Mouse (Mus musculus): ENCODE measurements around the gene I830077J02Rik.
A peak's percentile ranks its signal among the peaks of the same experiment; 100 is the strongest.
"Not testable (repeated sequence)": the region's sequence is repeated elsewhere in the genome, so short reads cannot be mapped to it uniquely, and the experiment has no call there.

Gene I830077J02Rik

GRCm38 (mm10) chr3:105917656-105918354 lies 14.7 kb downstream of the I830077J02Rik start:
- DNase-seq, result no peak

GRCm38 (mm10) chr3:105916455-105916854 lies 16.0 kb downstream of the I830077J02Rik start:
- not testable (repeated sequence) for DNase-seq

GRCm38 (mm10) chr3:105915281-105915680 lies 17.2 kb downstream of the I830077J02Rik start:
- DNase-seq, result no peak

GRCm38 (mm10) chr3:105913839-105914681 lies 18.4 kb downstream of the I830077J02Rik start:
- no peak for DNase-seq

- no peak for DNase-seq
These were observed 20.2 kb downstream of the I830077J02Rik start for GRCm38 (mm10) chr3:105912097-105912880.

- DNase-seq, result no peak
These were observed 21.8 kb downstream of the I830077J02Rik start for GRCm38 (mm10) chr3:105910519-105911190.

- DNase-seq, result no peak
These were observed 23.5 kb downstream of the I830077J02Rik start for GRCm38 (mm10) chr3:105908976-105909375.

- no peak for DNase-seq
These were observed 24.4 kb downstream of the I830077J02Rik start for GRCm38 (mm10) chr3:105907956-105908655.

- no peak for DNase-seq
These were observed 27.7 kb downstream of the I830077J02Rik start for GRCm38 (mm10) chr3:105904721-105905120.

GRCm38 (mm10) chr3:105904213-105904612 lies 28.3 kb downstream of the I830077J02Rik start:
- DNase-seq, result no peak

- DNase-seq, result no peak
These were observed 31.0 kb downstream of the I830077J02Rik start for GRCm38 (mm10) chr3:105901468-105901867.

GRCm38 (mm10) chr3:105900716-105901115 lies 31.7 kb downstream of the I830077J02Rik start:
- DNase-seq, result no peak

- no peak for DNase-seq
These were observed 32.2 kb downstream of the I830077J02Rik start for GRCm38 (mm10) chr3:105900266-105900665.

- DNase-seq, result peak; percentile 77
These were observed 32.9 kb downstream of the I830077J02Rik start for GRCm38 (mm10) chr3:105899394-105900147.

- DNase-seq, result no peak
These were observed 33.6 kb downstream of the I830077J02Rik start for GRCm38 (mm10) chr3:105898861-105899260.

GRCm38 (mm10) chr3:105898325-105898724 lies 34.1 kb downstream of the I830077J02Rik start:
- DNase-seq, result no peak

GRCm38 (mm10) chr3:105896811-105897210 lies 35.7 kb downstream of the I830077J02Rik start:
- DNase-seq, result no peak

- DNase-seq, result peak; percentile 38
These were observed 37.6 kb downstream of the I830077J02Rik start for GRCm38 (mm10) chr3:105894601-105895592.

GRCm38 (mm10) chr3:105893941-105894391 lies 38.5 kb downstream of the I830077J02Rik start:
- DNase-seq, result no peak
